Mouse (Mus musculus) neural tube, embryonic 15.5 days (tissue): ENCODE measurements around the gene Itgb5. TPM values are rescaled to one million over a fixed set of nuclear protein-coding genes. Genes with fewer than 3 reads are reported as not detected.

ENCODE experiments used
- ATAC-seq: fragments of 200-750 bp; cut with Nextera tagmentation; 2 replicates; pipeline ENCODE4 v1.8.0; 2017; ENCODE audit warnings: mild to moderate bottlenecking, moderate TSS enrichment, moderate library complexity; ENCODE audit not compliant: low FRiP score
- H3K27ac ChIP-seq: fragments of 300-500 bp; sonication (generic); replicated peaks from 2 replicates; pipeline ENCODE4 v1.5.1; 2015; ENCODE audit warnings: mild to moderate bottlenecking, inconsistent platforms
- H3K27me3 ChIP-seq: fragments of 300-500 bp; sonication (generic); replicated peaks from 2 replicates; pipeline ENCODE4 v1.6.1; 2015; ENCODE audit warnings: inconsistent platforms
- H3K36me3 ChIP-seq: fragments of 300-500 bp; sonication (generic); 2 replicates; pipeline ENCODE4 v1.6.1; 2015; ENCODE audit warnings: inconsistent platforms
- H3K4me1 ChIP-seq: fragments of 300-500 bp; sonication (generic); 2 replicates; pipeline ENCODE4 v1.6.1; 2015; ENCODE audit warnings: inconsistent platforms
- H3K4me2 ChIP-seq: fragments of 300-500 bp; sonication (generic); 2 replicates; pipeline ENCODE4 v1.6.1; 2015; ENCODE audit warnings: inconsistent platforms, mild to moderate bottlenecking, moderate library complexity
- H3K4me3 ChIP-seq: fragments of 300-500 bp; sonication (generic); replicated peaks from 2 replicates; pipeline ENCODE4 v1.5.1; 2015; ENCODE audit warnings: mild to moderate bottlenecking, inconsistent platforms
- H3K9ac ChIP-seq: fragments of 300-500 bp; sonication (generic); replicated peaks from 2 replicates; pipeline ENCODE4 v1.6.1; 2015; ENCODE audit warnings: mild to moderate bottlenecking, inconsistent platforms
- H3K9me3 ChIP-seq: fragments of 300-500 bp; sonication (generic); replicated peaks from 2 replicates; pipeline ENCODE4 v1.6.1; 2016; ENCODE audit warnings: inconsistent platforms
- WGBS: fragments of 180-500 bp; shearing (Covaris S2); methylation state at CpG from one replicate; pipeline ENCODE4 v1.1.7; 2015; ENCODE audit warnings: mixed read lengths; 5-methylcytosine and 5-hydroxymethylcytosine counted together
- polyA plus RNA-seq: library from polyadenylated mRNA; unstranded; fragments of >200 nt; fragmentation: Nextera tagmentation; extraction: Ambion mirVana; gene quantifications from 2 replicates; pipeline ENCODE4 v1.2.1, GENCODE M21; 2015

Itgb5 gene
- polyA plus RNA-seq, 1 experiment from 2014 or later: 19.2 TPM

- WGBS: 47% methylated on average over 13 of the region's 14 CpGs
- H3K9ac ChIP-seq: no peak overlapping the region
- H3K27ac ChIP-seq: peak overlapping the region; percentile 51
Measured at GRCm38 (mm10) chr16:33859988-33860700, 30.7 kb downstream of the Itgb5 start.

GRCm38 (mm10) chr16:33862406-33862805, 32.9 kb downstream of the Itgb5 start:
- no peak for ATAC-seq
- H3K27ac ChIP-seq: no peak overlapping the region
- H3K4me1 ChIP-seq: peaks cover 15% of the 10 kb centered on the region
- 81% methylated on average over 4 of the region's 4 CpGs for WGBS
- H3K4me3 ChIP-seq: no peak overlapping the region
- H3K4me2 ChIP-seq: no peak overlapping the region
- no peaks in the 10 kb centered on the region for H3K27me3 ChIP-seq
- no peak overlapping the region for H3K9ac ChIP-seq
- no peaks in the 10 kb centered on the region for H3K36me3 ChIP-seq
- no peaks in the 10 kb centered on the region for H3K9me3 ChIP-seq

More at GRCm38 (mm10) chr16:33859988-33860700, 30.7 kb downstream of the Itgb5 start:
- peaks cover 15% of the 10 kb centered on the region for H3K4me1 ChIP-seq
- H3K36me3 ChIP-seq: no peaks in the 10 kb centered on the region
- ATAC-seq: peak; percentile 93
- H3K27me3 ChIP-seq: no peaks in the 10 kb centered on the region
- no peak overlapping the region for H3K4me3 ChIP-seq
- no peaks in the 10 kb centered on the region for H3K9me3 ChIP-seq
- H3K4me2 ChIP-seq: peak overlapping the region; percentile 34

- Histone ChIP-seq H3K27me3 (no peaks in the 10 kb centered on the region), H3K36me3 (no peaks in the 10 kb centered on the region), H3K27ac (no peak overlapping the region), H3K9ac (no peak overlapping the region), H3K4me2 (no peak overlapping the region), H3K4me3 (no peak overlapping the region), H3K9me3 (no peaks in the 10 kb centered on the region), H3K4me1 (peaks cover 15% of the 10 kb centered on the region)
- ATAC-seq: no peak
- WGBS: 89% methylated on average over 5 of the region's 5 CpGs
Measured at GRCm38 (mm10) chr16:33863208-33863751, 33.8 kb downstream of the Itgb5 start.

- Histone ChIP-seq H3K27ac (no peak overlapping the region), H3K9ac (no peak overlapping the region), H3K27me3 (no peaks in the 10 kb centered on the region), H3K4me1 (no peaks in the 10 kb centered on the region), H3K36me3 (no peaks in the 10 kb centered on the region), H3K4me3 (no peak overlapping the region), H3K9me3 (no peaks in the 10 kb centered on the region), H3K4me2 (no peak overlapping the region)
- 86% methylated on average over 3 of the region's 3 CpGs for WGBS
- no peak for ATAC-seq
Measured at GRCm38 (mm10) chr16:33870224-33870785, 40.8 kb downstream of the Itgb5 start.

GRCm38 (mm10) chr16:33870988-33871758, 41.7 kb downstream of the Itgb5 start:
- Histone ChIP-seq H3K4me2 (no peak overlapping the region), H3K4me3 (no peak overlapping the region), H3K27me3 (no peaks in the 10 kb centered on the region), H3K36me3 (no peaks in the 10 kb centered on the region), H3K27ac (no peak overlapping the region), H3K9me3 (no peaks in the 10 kb centered on the region), H3K4me1 (no peaks in the 10 kb centered on the region), H3K9ac (no peak overlapping the region)
- 74% methylated on average over 13 of the region's 13 CpGs for WGBS
- ATAC-seq: no peak

GRCm38 (mm10) chr16:33871865-33872443, 42.5 kb downstream of the Itgb5 start:
- WGBS: 75% methylated on average over 14 of the region's 14 CpGs
- no peaks in the 10 kb centered on the region for H3K36me3 ChIP-seq
- H3K27me3 ChIP-seq: no peaks in the 10 kb centered on the region
- no peak for ATAC-seq
- no peaks in the 10 kb centered on the region for H3K9me3 ChIP-seq
- H3K9ac ChIP-seq: no peak overlapping the region
- no peak overlapping the region for H3K27ac ChIP-seq
- H3K4me2 ChIP-seq: no peak overlapping the region
- no peaks in the 10 kb centered on the region for H3K4me1 ChIP-seq
- H3K4me3 ChIP-seq: no peak overlapping the region

- Histone ChIP-seq H3K4me3 (no peak overlapping the region), H3K4me1 (0 out of 2 replicates have a peak, but pooled peaks cover 4% of the 10 kb centered on the region), H3K27me3 (no peaks in the 10 kb centered on the region), H3K9me3 (no peaks in the 10 kb centered on the region), H3K9ac (no peak overlapping the region), H3K27ac (no peak overlapping the region), H3K36me3 (no peaks in the 10 kb centered on the region), H3K4me2 (no peak overlapping the region)
- WGBS: 72% methylated on average over 7 of the region's 7 CpGs
- no peak for ATAC-seq
Measured at GRCm38 (mm10) chr16:33873282-33873681, 43.8 kb downstream of the Itgb5 start.

GRCm38 (mm10) chr16:33878041-33878783, 48.7 kb downstream of the Itgb5 start:
- H3K4me3 ChIP-seq: no peak overlapping the region
- H3K4me1 ChIP-seq: peaks cover 15% of the 10 kb centered on the region
- no peak overlapping the region for H3K27ac ChIP-seq
- 69% methylated on average over 6 of the region's 6 CpGs for WGBS
- no peak overlapping the region for H3K4me2 ChIP-seq
- H3K27me3 ChIP-seq: no peaks in the 10 kb centered on the region
- no peaks in the 10 kb centered on the region for H3K9me3 ChIP-seq
- no peak overlapping the region for H3K9ac ChIP-seq
- no peak for ATAC-seq
- no peaks in the 10 kb centered on the region for H3K36me3 ChIP-seq

GRCm38 (mm10) chr16:33879031-33879430, 49.6 kb downstream of the Itgb5 start:
- ATAC-seq: no peak
- no peak overlapping the region for H3K9ac ChIP-seq
- no peaks in the 10 kb centered on the region for H3K27me3 ChIP-seq
- no peaks in the 10 kb centered on the region for H3K9me3 ChIP-seq
- no peaks in the 10 kb centered on the region for H3K36me3 ChIP-seq
- 74% methylated on average over 6 of the region's 6 CpGs for WGBS
- H3K4me3 ChIP-seq: no peak overlapping the region
- peaks cover 23% of the 10 kb centered on the region for H3K4me1 ChIP-seq
- H3K4me2 ChIP-seq: no peak overlapping the region
- H3K27ac ChIP-seq: no peak overlapping the region

- 67% methylated on average over 4 of the region's 4 CpGs for WGBS
Measured at GRCm38 (mm10) chr16:33879556-33879955, 50.1 kb downstream of the Itgb5 start.

GRCm38 (mm10) chr16:33880765-33881164, 51.3 kb downstream of the Itgb5 start:
- WGBS: 95% methylated on average over 4 of the region's 4 CpGs
- H3K4me1 ChIP-seq: peaks cover 27% of the 10 kb centered on the region
- ATAC-seq: no peak

More at GRCm38 (mm10) chr16:33879556-33879955, 50.1 kb downstream of the Itgb5 start:
- no peak overlapping the region for H3K27ac ChIP-seq
- H3K27me3 ChIP-seq: no peaks in the 10 kb centered on the region
- peaks cover 27% of the 10 kb centered on the region for H3K4me1 ChIP-seq
- H3K4me3 ChIP-seq: no peak overlapping the region
- no peak overlapping the region for H3K4me2 ChIP-seq
- H3K9ac ChIP-seq: no peak overlapping the region
- no peaks in the 10 kb centered on the region for H3K9me3 ChIP-seq
- ATAC-seq: no peak
- no peaks in the 10 kb centered on the region for H3K36me3 ChIP-seq

More at GRCm38 (mm10) chr16:33880765-33881164, 51.3 kb downstream of the Itgb5 start:
- Histone ChIP-seq H3K9me3 (no peaks in the 10 kb centered on the region), H3K9ac (no peak overlapping the region), H3K4me3 (no peak overlapping the region), H3K27ac (no peak overlapping the region), H3K27me3 (no peaks in the 10 kb centered on the region), H3K4me2 (no peak overlapping the region), H3K36me3 (no peaks in the 10 kb centered on the region)
